Mouse (Mus musculus) bone marrow macrophage, adult 2 months (primary cell): ENCODE data around the gene Pcdh9. TPM values are rescaled to one million over a fixed set of nuclear protein-coding genes. Genes with fewer than 3 reads are reported as not detected.

Source experiments
- H3K27ac ChIP-seq: 2 replicates; pipeline ENCODE4 v1.5.1; 2012; ENCODE audit warnings: low read depth, low read length; ENCODE audit not compliant: insufficient read depth
- H3K4me1 ChIP-seq: 2 replicates; pipeline ENCODE4 v1.6.1; 2012; ENCODE audit warnings: low read length; ENCODE audit not compliant: control insufficient read depth, insufficient read depth
- H3K4me3 ChIP-seq: 2 replicates; pipeline ENCODE4 v1.5.1; 2012; ENCODE audit warnings: mild to moderate bottlenecking, low read length, moderate library complexity; ENCODE audit not compliant: insufficient read depth
- CTCF ChIP-seq: IDR thresholded peaks from 2 replicates; pipeline ENCODE4 v1.5.1; 2012; ENCODE audit warnings: low read depth, mild to moderate bottlenecking, low read length, moderate library complexity
- POLR2A ChIP-seq: IDR thresholded peaks from 2 replicates; pipeline ENCODE4 v1.6.1; 2012; ENCODE audit warnings: mild to moderate bottlenecking, low read depth, low read length, borderline replicate concordance
- polyA plus RNA-seq: library from polyadenylated mRNA; stranded (reverse); fragments of >200 nt; gene quantifications from 2 replicates; pipeline ENCODE4 v1.2.4, GENCODE M21; 2012; ENCODE audit not compliant: missing spikeins, insufficient read depth, insufficient read length

The Pcdh9 gene
- polyA plus RNA-seq, 1 experiment: not detected

DNA sequence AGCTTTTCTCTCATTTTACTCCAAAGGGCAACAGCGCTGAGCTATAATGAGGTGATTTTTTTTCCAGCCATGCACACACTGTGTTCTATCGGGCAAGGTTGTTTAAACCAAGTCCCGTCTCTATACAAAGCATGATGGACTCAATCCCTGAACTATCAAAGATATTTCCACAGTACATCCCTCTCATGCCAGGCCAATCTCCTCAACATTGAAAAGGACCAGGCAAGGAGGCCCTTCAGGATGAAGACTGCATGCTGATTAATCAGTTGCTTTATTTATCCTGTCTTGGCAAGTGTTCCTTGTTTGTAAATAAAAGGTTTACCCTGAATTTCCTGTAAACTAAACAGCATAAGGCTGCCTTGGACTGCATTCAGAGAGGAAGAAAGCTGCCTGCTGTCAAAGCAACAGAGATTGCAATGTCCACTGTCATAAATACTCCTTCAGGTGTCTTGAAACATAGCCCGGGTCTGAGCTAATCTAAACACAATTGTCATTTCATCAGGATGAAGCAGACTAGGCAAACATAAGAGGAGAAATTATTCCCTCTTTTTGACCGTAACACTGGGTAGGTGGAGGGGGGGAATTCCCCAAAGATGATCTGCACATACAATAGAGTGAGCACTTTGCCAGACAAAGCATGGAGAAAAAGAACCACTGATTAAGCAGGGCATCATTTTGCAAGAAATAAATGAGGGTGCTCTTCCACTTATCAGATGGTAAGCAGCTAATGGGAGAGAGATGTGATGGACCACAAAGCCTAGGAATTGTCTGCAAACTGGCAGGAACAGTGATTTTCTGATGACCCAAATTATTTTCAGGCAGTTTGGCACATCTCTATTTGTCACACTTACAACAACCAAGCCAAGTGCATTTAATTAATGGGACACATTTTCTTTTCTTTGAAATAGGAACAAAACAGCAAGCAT is 822.8 kb downstream of the Pcdh9 start:
- Histone ChIP-seq H3K4me1 (no peaks in the 10 kb centered on the region), H3K4me3 (no peak overlapping the region), H3K27ac (no peak overlapping the region)
- TF ChIP-seq CTCF (no peak), POLR2A (no peak)

DNA sequence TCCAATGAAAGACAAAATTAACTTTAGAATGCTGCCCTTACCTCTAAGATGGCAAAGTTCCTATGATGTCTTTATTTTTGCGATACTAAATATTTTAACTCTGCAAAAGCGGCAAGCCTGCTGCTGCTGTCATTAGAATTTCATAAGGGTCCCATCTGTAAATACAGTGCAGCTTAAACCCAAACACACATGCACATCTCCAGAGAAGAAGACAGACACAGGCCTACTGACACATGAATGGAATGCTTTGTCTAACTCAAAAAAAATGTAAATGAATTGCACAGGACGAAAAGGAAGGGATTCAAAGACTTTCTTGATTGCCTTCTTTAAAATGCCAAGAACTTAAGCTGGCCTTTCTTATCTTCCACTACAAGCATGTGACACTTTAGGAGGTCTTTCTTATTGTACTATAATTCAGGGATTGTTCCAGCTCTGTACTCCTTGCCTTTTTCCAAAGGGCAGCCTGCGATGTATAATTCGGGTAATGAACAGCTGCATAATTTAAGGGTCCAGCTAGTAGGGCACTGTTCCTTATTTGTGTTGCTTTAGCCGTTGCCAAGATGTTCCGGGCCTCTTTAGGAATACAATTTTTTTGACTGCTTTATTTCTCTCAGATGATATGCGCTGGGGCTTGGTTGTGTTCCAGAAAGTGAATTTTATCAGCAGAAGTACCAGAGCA is 823.6 kb downstream of the Pcdh9 start:
- TF ChIP-seq CTCF (no peak), POLR2A (no peak)
- Histone ChIP-seq H3K4me3 (no peak overlapping the region), H3K27ac (no peak overlapping the region), H3K4me1 (no peaks in the 10 kb centered on the region)

GRCm38 (mm10) chr14:93061824-93062620 is 828.5 kb downstream of the Pcdh9 start:
- Histone ChIP-seq H3K4me3 (no peak overlapping the region), H3K27ac (no peak overlapping the region), H3K4me1 (no peaks in the 10 kb centered on the region)
- no peak for TF ChIP-seq CTCF
- TF ChIP-seq POLR2A: no peak

DNA sequence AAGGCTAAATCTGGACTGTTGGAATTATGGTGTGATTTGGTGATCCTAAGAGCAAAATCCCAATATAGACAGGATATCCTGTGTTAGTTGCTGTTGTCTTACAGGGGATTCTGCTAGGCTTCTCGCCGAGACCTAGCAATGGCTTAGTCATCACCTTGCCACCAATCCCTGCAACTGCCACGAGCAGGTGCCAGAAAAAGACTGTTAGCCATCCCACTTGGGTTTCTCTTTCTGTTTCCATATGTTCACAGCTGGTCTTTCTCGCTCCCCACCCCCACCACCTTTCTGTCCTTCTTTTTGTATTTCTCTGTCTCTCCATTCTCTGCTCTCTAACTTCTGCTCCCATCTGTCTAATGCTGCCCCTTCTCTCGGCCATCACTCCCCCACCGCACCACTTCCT is 831.7 kb downstream of the Pcdh9 start:
- Histone ChIP-seq H3K4me1 (no peaks in the 10 kb centered on the region), H3K27ac (no peak overlapping the region), H3K4me3 (no peak overlapping the region)
- no peak for TF ChIP-seq POLR2A
- no peak for TF ChIP-seq CTCF

- TF ChIP-seq POLR2A (no peak), CTCF (no peak)
- Histone ChIP-seq H3K4me3 (no peak overlapping the region), H3K4me1 (no peaks in the 10 kb centered on the region), H3K27ac (no peak overlapping the region)
Measured at GRCm38 (mm10) chr14:93055997-93056396, 834.5 kb downstream of the Pcdh9 start.

DNA sequence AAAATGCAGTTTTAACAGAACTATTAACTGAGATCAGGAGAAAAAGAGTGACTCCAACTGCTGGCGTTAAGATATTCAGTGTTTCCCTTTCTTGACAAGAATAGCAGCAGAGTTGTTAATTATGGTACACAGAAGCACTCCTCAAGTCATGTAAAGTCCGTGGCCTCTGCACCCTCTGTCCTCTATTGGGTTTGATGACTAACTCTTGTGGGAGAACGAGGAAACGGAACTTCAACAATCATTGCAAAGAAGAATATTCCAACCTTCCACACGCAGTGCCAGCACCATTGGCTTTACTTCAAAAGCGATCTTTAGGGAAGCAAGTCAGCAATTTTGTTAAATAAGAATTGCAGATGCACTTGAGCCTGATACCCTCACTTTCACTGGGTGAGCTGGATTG is 849.9 kb downstream of the Pcdh9 start:
- Histone ChIP-seq H3K4me3 (no peak overlapping the region), H3K4me1 (no peaks in the 10 kb centered on the region), H3K27ac (no peak overlapping the region)
- no peak for TF ChIP-seq CTCF
- TF ChIP-seq POLR2A: no peak

GRCm38 (mm10) chr14:93039326-93040221 is 850.9 kb downstream of the Pcdh9 start:
- no peak overlapping the region for H3K4me3 ChIP-seq
- H3K4me1 ChIP-seq: no peaks in the 10 kb centered on the region
- H3K27ac ChIP-seq: no peak overlapping the region
- TF ChIP-seq POLR2A (no peak), CTCF (no peak)

GRCm38 (mm10) chr14:93009147-93010064 is 881.1 kb downstream of the Pcdh9 start:
- H3K4me1 ChIP-seq: no peaks in the 10 kb centered on the region
- no peak overlapping the region for H3K27ac ChIP-seq
- TF ChIP-seq POLR2A (no peak), CTCF (no peak)
- H3K4me3 ChIP-seq: no peak overlapping the region
